Mouse (Mus musculus): ENCODE measurements around the gene Dexi. TPM values are rescaled to one million over a fixed set of nuclear protein-coding genes. Genes with fewer than 3 reads are reported as not detected.

The Dexi gene
- total and polyA plus RNA-seq, 3 experiments = 9.3 to 17.8 TPM; not detected in 1

- H3K27ac ChIP-seq (ENCODE audit: control insufficient read depth, low read depth, low read length) = no peak overlapping the region
- no peaks in the 10 kb centered on the region for H3K4me1 ChIP-seq (ENCODE audit: control insufficient read depth in 1 of 2, insufficient read depth in 2 of 2, low read length in 2 of 2)
- no peak overlapping the region for H3K4me3 ChIP-seq (ENCODE audit: control insufficient read depth in 1 of 2, insufficient read depth in 1 of 2, low read depth in 2 of 2, low read length in 2 of 2)
- H3K27me3 ChIP-seq (ENCODE audit: control insufficient read depth in 1 of 2, insufficient read depth in 2 of 2, low read length in 2 of 2) = no peaks in the 10 kb centered on the region; a peak in 2 of 4 replicates
- TF ChIP-seq HCFC1 (IDR thresholded peaks at IDR 0.05; ENCODE audit: low read depth, low read length) = no peak
- TF ChIP-seq JUND (IDR thresholded peaks at IDR 0.05; ENCODE audit: low read depth, low read length) = no peak
- no peak for TF ChIP-seq ELF1 (IDR thresholded peaks at IDR 0.05; ENCODE audit: low read depth, low read length)
- no peak for TF ChIP-seq TAL1 (IDR thresholded peaks at IDR 0.05; ENCODE audit: low read length)
- H3K9me3 ChIP-seq (replicated peaks; ENCODE audit: insufficient read depth, low read length) = no peaks in the 10 kb centered on the region
- no peaks in the 10 kb centered on the region for H3K36me3 ChIP-seq (ENCODE audit: control insufficient read depth in 1 of 2, insufficient read depth in 2 of 2, low read length in 2 of 2)
- no peaks in the 10 kb centered on the region for H3K79me2 ChIP-seq (ENCODE audit: control insufficient read depth, insufficient read depth, low read length, poor library complexity)
- no peak overlapping the region for H3K9ac ChIP-seq (ENCODE audit: control insufficient read depth, low read depth, low read length, poor library complexity, severe bottlenecking)
- DNase-seq (ENCODE audit: low read depth, low spot score) = no peak
Measured at GRCm38 (mm10) chr16:10471950-10472349, 70.9 kb downstream of the Dexi start.

DNA sequence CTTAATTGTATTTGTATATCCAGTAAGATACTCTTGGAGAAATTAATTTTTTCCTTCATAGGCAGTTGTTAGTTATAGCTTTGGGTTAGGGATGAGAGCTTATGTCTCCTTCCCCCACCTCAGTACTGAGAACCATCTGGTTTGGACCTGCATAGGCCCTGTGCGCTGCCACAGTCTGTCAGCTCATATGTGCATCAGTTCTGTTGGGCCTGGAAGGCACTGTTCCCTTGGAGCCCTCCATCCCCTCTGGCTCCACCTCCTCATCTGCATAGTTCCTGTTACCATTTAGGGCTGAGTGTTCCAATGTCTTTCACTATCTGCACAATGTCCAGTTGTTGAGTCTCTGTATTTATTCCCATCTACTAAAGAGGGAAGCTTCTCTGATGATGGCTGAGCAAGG lies 74.7 kb downstream of the Dexi start:
- Histone ChIP-seq H3K27me3 (ENCODE audit: control insufficient read depth in 1 of 2, insufficient read depth in 2 of 2, low read length in 2 of 2) (peaks cover 0 to 3% of the 10 kb centered on the region in 2 experiments; a peak in 2 of 4 replicates), H3K9ac (ENCODE audit: control insufficient read depth, low read depth, low read length, poor library complexity, severe bottlenecking) (no peak overlapping the region), H3K9me3 (replicated peaks; ENCODE audit: insufficient read depth, low read length) (no peaks in the 10 kb centered on the region), H3K27ac (ENCODE audit: control insufficient read depth, low read depth, low read length) (no peak overlapping the region), H3K4me3 (ENCODE audit: control insufficient read depth in 1 of 2, insufficient read depth in 1 of 2, low read depth in 2 of 2, low read length in 2 of 2) (no peak overlapping the region), H3K79me2 (ENCODE audit: control insufficient read depth, insufficient read depth, low read length, poor library complexity) (no peaks in the 10 kb centered on the region), H3K36me3 (ENCODE audit: control insufficient read depth in 1 of 2, insufficient read depth in 2 of 2, low read length in 2 of 2) (no peaks in the 10 kb centered on the region), H3K4me1 (ENCODE audit: control insufficient read depth in 1 of 2, insufficient read depth in 2 of 2, low read length in 2 of 2) (no peaks in the 10 kb centered on the region)
- TF ChIP-seq ELF1 (IDR thresholded peaks at IDR 0.05; ENCODE audit: low read depth, low read length) (no peak), KAT2A (conservative IDR thresholded peaks at IDR 0.05; ENCODE audit: low read depth, low read length) (no peak), MXI1 (IDR thresholded peaks at IDR 0.05; ENCODE audit: low read depth, low read length) (no peak), MYC (IDR thresholded peaks at IDR 0.05; ENCODE audit: low read depth, low read length) (no peak), SIN3A (IDR thresholded peaks at IDR 0.05; ENCODE audit: low read length) (no peak), POLR2AphosphoS5 (IDR thresholded peaks at IDR 0.05; ENCODE audit: borderline replicate concordance, low read depth, low read length) (no peak), E2F4 (IDR thresholded peaks at IDR 0.05; ENCODE audit: borderline replicate concordance, low read depth, low read length) (no peak), BHLHE40 (IDR thresholded peaks at IDR 0.05; ENCODE audit: borderline replicate concordance, low read depth, low read length) (no peak), SMC3 (IDR thresholded peaks at IDR 0.05; ENCODE audit: low read depth, low read length) (no peak), ZKSCAN1 (IDR thresholded peaks at IDR 0.05; ENCODE audit: low read depth, low read length) (no peak), POLR2AphosphoS2 (IDR thresholded peaks at IDR 0.05; ENCODE audit: low read length) (no peak), POLR2A (IDR thresholded peaks at IDR 0.05; ENCODE audit: control insufficient read depth in 1 of 2, insufficient read depth in 1 of 2, low read depth in 1 of 2, low read length in 2 of 2, poor library complexity in 1 of 2) (no peak), ZNF384 (IDR thresholded peaks at IDR 0.05; ENCODE audit: low read depth, low read length) (no peak), GATA1 (IDR thresholded peaks at IDR 0.05; ENCODE audit: low read depth, low read length) (no peak), JUND (IDR thresholded peaks at IDR 0.05; ENCODE audit: low read depth, low read length) (no peak), USF1 (IDR thresholded peaks at IDR 0.05; ENCODE audit: low read depth, low read length) (no peak), MAFK (IDR thresholded peaks at IDR 0.05; ENCODE audit: borderline replicate concordance, low read depth, low read length) (no peak)
- DNase-seq (ENCODE audit: low read depth, low spot score) = no peak
